Mouse (Mus musculus) central nervous system, embryonic 11.5 days (tissue): ENCODE measurements around the gene Irgm1. TPM values are rescaled to one million over a fixed set of nuclear protein-coding genes. Genes with fewer than 3 reads are reported as not detected.

Experiments
- polyA plus RNA-seq: library from polyadenylated mRNA; depleted of rRNA; stranded (reverse); fragments of >200 nt; gene quantifications from 2 replicates; pipeline ENCODE4 v1.2.3, GENCODE M21; 2012; rRNA removed

Gene Irgm1
- polyA plus RNA-seq, result 1.5 and 2.2 TPM in 2 replicates

DNA sequence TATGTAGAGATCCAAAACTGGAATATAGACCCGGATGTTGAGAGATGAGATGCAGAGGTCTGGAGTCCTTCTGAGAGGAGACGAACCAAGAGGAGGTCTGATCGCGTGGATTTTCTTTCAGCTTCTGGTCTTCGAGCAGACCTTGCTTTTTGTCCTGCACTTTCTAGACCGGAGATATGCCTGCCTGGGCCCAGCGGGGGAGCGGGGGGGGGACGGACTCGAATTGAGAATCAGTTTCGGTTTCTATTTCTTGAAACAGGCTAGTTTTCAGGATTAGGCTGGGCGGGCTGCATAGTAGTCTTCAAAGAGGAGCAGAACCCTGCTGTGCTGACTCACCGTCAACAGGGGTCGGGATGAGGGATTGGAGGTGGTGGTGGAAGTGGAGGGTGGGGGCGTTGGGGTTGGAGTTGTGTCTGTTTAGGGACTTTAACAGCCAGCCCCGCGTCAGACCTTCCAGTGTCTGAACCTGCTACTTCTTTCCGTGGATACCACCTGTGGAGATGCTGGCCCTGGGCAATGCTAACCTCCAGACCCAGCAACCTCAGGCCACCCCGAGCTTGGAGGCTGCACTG, at the start of gene Irgm1:
TSS of gene Irgm1 (minus strand) at position 483 of the 572 bp plus-strand sequence.

GRCm38 (mm10) chr11:48902021-48902420, 30.5 kb upstream of the Irgm1 start, which contains the start of gene Gm5431:
Gm5431 (minus strand) TSS chr11:48902214.

GRCm38 (mm10) chr11:48825979-48826751, 45.3 kb downstream of the Irgm1 start, which contains the start of the genes Trim7 and Gm12184:
Trim7 (plus strand) TSS chr11:48826140.
Gm12184 (minus strand) TSS chr11:48826655.

DNA sequence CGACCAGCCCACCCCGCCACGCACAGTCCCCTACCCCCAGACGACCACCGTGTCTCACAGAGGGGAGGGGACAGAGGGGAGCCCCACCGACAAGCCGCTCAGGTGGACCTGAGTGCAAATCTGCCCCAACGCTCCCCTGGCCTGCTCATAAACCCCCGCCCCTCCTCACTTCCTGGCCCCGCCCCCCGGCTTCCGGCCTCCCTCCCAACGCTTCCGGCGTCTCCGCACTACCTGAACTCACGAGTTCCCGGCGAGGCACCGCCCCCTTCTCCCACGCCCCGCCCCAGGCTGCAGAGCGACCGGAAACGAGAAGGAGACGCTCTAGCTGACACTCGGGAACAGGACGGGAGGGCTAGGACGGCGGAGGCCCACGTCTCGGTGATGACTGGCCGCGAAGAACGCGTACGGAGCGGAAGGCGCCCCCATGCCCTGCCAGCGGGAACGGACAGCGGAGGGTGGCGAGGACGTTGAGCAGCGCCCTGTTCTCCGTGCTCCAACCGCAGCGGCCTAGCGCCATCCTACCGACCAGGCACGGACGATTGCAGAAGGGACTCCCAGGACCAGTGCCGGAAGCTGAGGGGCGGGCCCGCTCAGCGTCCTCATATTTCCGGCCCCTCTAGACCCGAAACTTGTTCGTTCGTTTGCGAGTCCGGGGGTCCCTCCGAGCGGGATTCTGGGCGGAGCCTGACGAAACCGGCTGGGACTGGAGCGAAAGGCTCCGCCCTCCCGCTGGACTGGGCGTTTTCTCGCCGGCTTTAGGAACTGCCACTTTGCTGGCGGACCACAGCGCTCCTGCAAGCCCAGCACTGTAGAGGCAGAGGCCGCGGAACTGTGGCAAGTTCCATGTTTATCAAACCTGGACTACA, 54.5 kb downstream of the Irgm1 start, which contains the start of gene Trim41:
TSS of gene Trim41 (minus strand) at position 554 of the 866 bp plus-strand sequence.

Other genes with a start within 250 kb of the Irgm1 start
- 1,363 and 1,952 TPM in 2 replicates for gene Rack1, start 71.4 kb downstream of the Irgm1 start, polyA plus RNA-seq
- 41.2 and 55.9 TPM in 2 replicates for gene Trim41, start 54.3 kb downstream of the Irgm1 start, polyA plus RNA-seq
- gene Trim7, start 45.5 kb downstream of the Irgm1 start, polyA plus RNA-seq, result 1.3 and 1.5 TPM in 2 replicates
- 24.0 and 57.0 TPM in 2 replicates for gene Gm12184, start 45.0 kb downstream of the Irgm1 start, polyA plus RNA-seq
- gene Gm5431, start 30.5 kb upstream of the Irgm1 start, polyA plus RNA-seq, result 0.12 and 0.13 TPM in 2 replicates
- 0.58 and 1.1 TPM in 2 replicates for gene Psme2b, start 74.5 kb upstream of the Irgm1 start, polyA plus RNA-seq
- 0.02 and 0.06 TPM in 2 replicates for gene Olfr56, start 107.2 kb upstream of the Irgm1 start, polyA plus RNA-seq
- gene 9930111J21Rik1, start 107.7 kb upstream of the Irgm1 start, polyA plus RNA-seq, result 0.18 and 0.27 TPM in 2 replicates
- not detected in 2 replicates for gene Gm12185, start 120.5 kb upstream of the Irgm1 start, polyA plus RNA-seq
- gene Tgtp1, start 122.5 kb upstream of the Irgm1 start, polyA plus RNA-seq, result not detected in 2 replicates
- 0.10 and 0.29 TPM in 2 replicates for gene 9930111J21Rik2, start 179.6 kb upstream of the Irgm1 start, polyA plus RNA-seq
- not detected in 2 replicates for gene Tgtp2, start 192.5 kb upstream of the Irgm1 start, polyA plus RNA-seq
- 0.55 and 0.89 TPM in 2 replicates for gene Ifi47, start 204.9 kb upstream of the Irgm1 start, polyA plus RNA-seq
- not detected in 2 replicates for gene Olfr1396, start 243.2 kb upstream of the Irgm1 start, polyA plus RNA-seq